Mouse (Mus musculus): ENCODE data around the gene Mis18a. TPM values are rescaled to one million over a fixed set of nuclear protein-coding genes. Genes with fewer than 3 reads are reported as not detected.

The Mis18a gene
- total RNA-seq, 1 experiment, result 21.3 TPM

DNA sequence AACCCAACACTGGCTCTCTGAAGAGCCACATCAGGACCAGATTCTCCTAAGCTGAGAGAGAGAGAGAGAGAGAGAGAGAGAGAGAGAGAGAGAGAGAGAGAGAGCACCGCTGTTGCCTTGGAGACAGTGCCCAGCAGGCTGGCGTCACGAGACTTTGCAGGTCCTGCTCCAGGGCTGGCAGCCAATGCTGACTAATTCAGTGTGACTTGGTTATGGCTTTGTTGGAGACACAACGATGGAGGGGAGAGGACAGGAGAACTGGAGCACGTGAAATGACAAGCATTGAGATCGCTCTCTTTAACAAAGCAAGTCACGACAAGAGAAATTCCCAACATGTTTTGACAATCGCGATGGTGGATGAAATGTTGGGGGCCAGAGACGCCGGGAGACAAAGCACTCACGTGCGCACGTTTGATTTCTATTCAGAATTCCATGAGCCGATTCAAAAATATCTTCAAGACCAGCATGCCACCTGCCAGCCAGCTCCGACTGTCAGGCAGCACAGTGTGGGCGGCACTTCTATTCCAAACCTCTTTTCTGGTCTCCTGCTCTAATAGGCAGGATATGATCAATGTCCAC is 17.4 kb downstream of the Mis18a start:
- Histone ChIP-seq H3K36me3 (ENCODE audit: control insufficient read depth, insufficient read depth, low read length, poor library complexity, severe bottlenecking) (no peaks in the 10 kb centered on the region), H3K4me3 (ENCODE audit: insufficient read depth in 1 of 2, low read depth in 1 of 2, low read length in 2 of 2, poor library complexity in 1 of 2, severe bottlenecking in 1 of 2) (no peak overlapping the region), H3K9ac (ENCODE audit: insufficient read depth, low read depth, low read length, poor library complexity, severe bottlenecking) (no peak overlapping the region), H3K9me3 (ENCODE audit: control insufficient read depth, insufficient read depth, low read depth, low read length) (no peaks in the 10 kb centered on the region), H3K4me1 (ENCODE audit: control insufficient read depth in 2 of 2, insufficient read depth in 2 of 2, low read length in 2 of 2, poor library complexity in 1 of 2) (peaks cover 7 to 26% of the 10 kb centered on the region in 2 experiments; a peak in 3 of 4 replicates), H3K27ac (ENCODE audit: insufficient read depth, low read depth, low read length, poor library complexity, severe bottlenecking) (no peak overlapping the region)
- in situ Hi-C loops (cut with MboI; ENCODE audit: low sequenced_read_pairs in 2 of 2, unreplicated experiment in 2 of 2), result no loop called here
- no peak for DNase-seq (ENCODE audit: low read depth, low spot score)
- TF ChIP-seq CHD2 (IDR thresholded peaks at IDR 0.05; ENCODE audit: low read depth, low read length) (no peak), ZC3H11A (IDR thresholded peaks at IDR 0.05; ENCODE audit: borderline replicate concordance, low read depth, low read length) (no peak), HCFC1 (IDR thresholded peaks at IDR 0.05; ENCODE audit: borderline replicate concordance, insufficient read depth, low read length) (no peak), MAFK (IDR thresholded peaks at IDR 0.05; ENCODE audit: insufficient read depth, low read depth, low read length) (no peak), ZNF384 (IDR thresholded peaks at IDR 0.05; ENCODE audit: low read depth, low read length) (no peak)

DNA sequence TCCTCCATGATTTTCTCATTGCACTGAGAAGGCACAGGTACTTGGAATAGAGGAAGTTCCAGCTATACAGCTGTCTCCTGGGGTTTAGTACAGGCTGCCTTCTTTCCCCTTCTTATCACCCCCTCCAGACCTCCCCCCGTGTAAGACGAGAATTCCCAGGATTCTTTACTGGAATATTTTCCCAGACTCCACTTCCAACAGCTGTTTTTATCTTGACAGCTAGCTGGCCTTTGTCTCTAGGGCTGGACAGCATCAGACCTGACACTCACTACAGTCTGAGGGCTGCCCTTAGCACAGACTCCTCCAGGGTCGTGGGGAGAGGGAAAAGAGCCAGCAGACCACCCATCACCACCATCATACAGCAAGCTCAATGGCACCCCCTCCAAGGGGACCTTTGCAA is 20.9 kb downstream of the Mis18a start:
- H3K27ac ChIP-seq (ENCODE audit: insufficient read depth, low read depth, low read length, poor library complexity, severe bottlenecking), result no peak overlapping the region
- in situ Hi-C loops (cut with MboI; ENCODE audit: low sequenced_read_pairs in 2 of 2, unreplicated experiment in 2 of 2), result no loop called here

DNA sequence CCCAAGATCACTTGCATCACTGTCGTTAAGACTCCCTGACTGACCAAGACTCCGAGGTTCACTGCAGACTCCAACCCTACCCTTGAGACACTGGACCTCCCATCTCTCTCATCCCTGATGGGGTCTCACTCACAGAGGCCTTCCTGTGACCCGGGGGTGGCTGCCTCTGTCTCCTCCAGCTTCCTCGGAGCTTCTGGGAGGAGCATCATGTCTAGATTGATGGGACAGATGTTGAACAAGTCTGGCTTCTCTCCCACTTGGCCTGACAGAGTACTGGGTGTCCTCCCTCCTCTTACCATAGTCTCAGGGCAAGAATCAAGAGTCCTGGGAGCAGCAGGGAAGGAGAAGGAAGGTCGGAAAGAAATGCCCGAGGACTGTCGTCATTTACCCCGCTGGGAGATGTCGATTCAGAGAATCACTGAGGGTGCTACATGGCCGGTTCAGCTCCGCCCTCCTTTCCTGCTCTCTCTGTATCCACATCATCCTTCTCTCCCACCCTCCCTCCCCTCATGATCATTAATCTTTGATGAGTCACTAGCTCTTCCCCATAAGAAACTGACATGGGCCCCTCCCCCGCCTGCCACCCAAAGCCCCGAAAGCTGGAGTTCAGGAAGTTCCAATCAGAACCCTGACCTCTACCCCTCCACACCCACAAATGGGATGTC is 22.9 kb downstream of the Mis18a start:
- Histone ChIP-seq H3K27ac (ENCODE audit: insufficient read depth, low read depth, low read length, poor library complexity, severe bottlenecking) (no peak overlapping the region), H3K9ac (ENCODE audit: insufficient read depth, low read depth, low read length, poor library complexity, severe bottlenecking) (no peak overlapping the region), H3K4me3 (ENCODE audit: insufficient read depth in 1 of 2, low read depth in 1 of 2, low read length in 2 of 2, poor library complexity in 1 of 2, severe bottlenecking in 1 of 2) (no peak overlapping the region), H3K4me1 (ENCODE audit: control insufficient read depth in 2 of 2, insufficient read depth in 2 of 2, low read length in 2 of 2, poor library complexity in 1 of 2) (peaks cover 0 to 1% of the 10 kb centered on the region in 2 experiments; a peak in 1 of 4 replicates), H3K9me3 (ENCODE audit: control insufficient read depth, insufficient read depth, low read depth, low read length) (no peaks in the 10 kb centered on the region), H3K36me3 (ENCODE audit: control insufficient read depth, insufficient read depth, low read length, poor library complexity, severe bottlenecking) (no peaks in the 10 kb centered on the region)
- in situ Hi-C loops (cut with MboI; ENCODE audit: low sequenced_read_pairs in 2 of 2, unreplicated experiment in 2 of 2), result no loop called here
- TF ChIP-seq MAFK (IDR thresholded peaks at IDR 0.05; ENCODE audit: insufficient read depth, low read depth, low read length), result no peak
- no peak for TF ChIP-seq ZNF384 (IDR thresholded peaks at IDR 0.05; ENCODE audit: low read depth, low read length)
- no peak for TF ChIP-seq ZC3H11A (IDR thresholded peaks at IDR 0.05; ENCODE audit: borderline replicate concordance, low read depth, low read length)
- TF ChIP-seq HCFC1 (IDR thresholded peaks at IDR 0.05; ENCODE audit: borderline replicate concordance, insufficient read depth, low read length), result no peak
- no peak for TF ChIP-seq CHD2 (IDR thresholded peaks at IDR 0.05; ENCODE audit: low read depth, low read length)
- no peak for DNase-seq (ENCODE audit: low read depth, low spot score)

More for the DNA sequence above, 20.9 kb downstream of the Mis18a start:
- Histone ChIP-seq H3K4me1 (ENCODE audit: control insufficient read depth in 2 of 2, insufficient read depth in 2 of 2, low read length in 2 of 2, poor library complexity in 1 of 2) (peaks cover 3 to 5% of the 10 kb centered on the region in 2 experiments; a peak in 2 of 4 replicates), H3K36me3 (ENCODE audit: control insufficient read depth, insufficient read depth, low read length, poor library complexity, severe bottlenecking) (no peaks in the 10 kb centered on the region), H3K9ac (ENCODE audit: insufficient read depth, low read depth, low read length, poor library complexity, severe bottlenecking) (no peak overlapping the region), H3K4me3 (ENCODE audit: insufficient read depth in 1 of 2, low read depth in 1 of 2, low read length in 2 of 2, poor library complexity in 1 of 2, severe bottlenecking in 1 of 2) (no peak overlapping the region), H3K9me3 (ENCODE audit: control insufficient read depth, insufficient read depth, low read depth, low read length) (no peaks in the 10 kb centered on the region)
- no peak for DNase-seq (ENCODE audit: low read depth, low spot score)
- TF ChIP-seq ZC3H11A (IDR thresholded peaks at IDR 0.05; ENCODE audit: borderline replicate concordance, low read depth, low read length) (no peak), HCFC1 (IDR thresholded peaks at IDR 0.05; ENCODE audit: borderline replicate concordance, insufficient read depth, low read length) (no peak), ZNF384 (IDR thresholded peaks at IDR 0.05; ENCODE audit: low read depth, low read length) (no peak)

DNA sequence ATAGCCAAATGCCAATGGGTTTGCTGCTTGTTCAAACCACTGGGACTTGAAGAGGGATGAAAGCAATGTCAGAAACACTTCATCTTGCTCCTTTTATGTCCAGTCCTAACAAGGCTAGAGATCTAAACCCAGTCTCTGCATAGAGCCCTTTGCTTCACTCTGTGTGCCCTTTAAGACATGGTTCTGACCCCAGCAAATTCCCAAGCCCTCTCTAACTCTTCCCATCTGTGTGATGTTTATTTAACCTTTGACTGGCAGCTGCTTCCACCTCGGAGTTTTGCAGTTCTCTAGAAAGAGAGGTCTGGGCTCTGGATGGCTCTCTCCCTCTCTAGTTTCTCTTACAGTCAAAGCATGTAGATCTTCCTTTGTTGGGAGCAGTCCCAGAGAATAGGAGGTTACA is 23.6 kb downstream of the Mis18a start:
- in situ Hi-C loops (cut with MboI; ENCODE audit: low sequenced_read_pairs in 2 of 2, unreplicated experiment in 2 of 2), result no loop called here
- no peaks in the 10 kb centered on the region for H3K9me3 ChIP-seq (ENCODE audit: control insufficient read depth, insufficient read depth, low read depth, low read length)
- no peak for TF ChIP-seq ZC3H11A (IDR thresholded peaks at IDR 0.05; ENCODE audit: borderline replicate concordance, low read depth, low read length)
- TF ChIP-seq CHD2 (IDR thresholded peaks at IDR 0.05; ENCODE audit: low read depth, low read length), result no peak
- no peak for TF ChIP-seq MAFK (IDR thresholded peaks at IDR 0.05; ENCODE audit: insufficient read depth, low read depth, low read length)
- no peak for TF ChIP-seq ZNF384 (IDR thresholded peaks at IDR 0.05; ENCODE audit: low read depth, low read length)
- TF ChIP-seq HCFC1 (IDR thresholded peaks at IDR 0.05; ENCODE audit: borderline replicate concordance, insufficient read depth, low read length), result no peak
- no peak for DNase-seq (ENCODE audit: low read depth, low spot score)
- H3K36me3 ChIP-seq (ENCODE audit: control insufficient read depth, insufficient read depth, low read length, poor library complexity, severe bottlenecking), result no peaks in the 10 kb centered on the region
- no peak overlapping the region for H3K9ac ChIP-seq (ENCODE audit: insufficient read depth, low read depth, low read length, poor library complexity, severe bottlenecking)
- H3K27ac ChIP-seq (ENCODE audit: insufficient read depth, low read depth, low read length, poor library complexity, severe bottlenecking), result no peak overlapping the region
- H3K4me3 ChIP-seq (ENCODE audit: insufficient read depth in 1 of 2, low read depth in 1 of 2, low read length in 2 of 2, poor library complexity in 1 of 2, severe bottlenecking in 1 of 2), result no peak overlapping the region
- H3K4me1 ChIP-seq (ENCODE audit: control insufficient read depth in 2 of 2, insufficient read depth in 2 of 2, low read length in 2 of 2, poor library complexity in 1 of 2), result peaks cover 0 to 1% of the 10 kb centered on the region in 2 experiments; a peak in 1 of 4 replicates

All from ES-E14 (cell line).